Mouse (Mus musculus): Measurements from ENCODE around the gene Ocel1.

The Ocel1 gene

DNA sequence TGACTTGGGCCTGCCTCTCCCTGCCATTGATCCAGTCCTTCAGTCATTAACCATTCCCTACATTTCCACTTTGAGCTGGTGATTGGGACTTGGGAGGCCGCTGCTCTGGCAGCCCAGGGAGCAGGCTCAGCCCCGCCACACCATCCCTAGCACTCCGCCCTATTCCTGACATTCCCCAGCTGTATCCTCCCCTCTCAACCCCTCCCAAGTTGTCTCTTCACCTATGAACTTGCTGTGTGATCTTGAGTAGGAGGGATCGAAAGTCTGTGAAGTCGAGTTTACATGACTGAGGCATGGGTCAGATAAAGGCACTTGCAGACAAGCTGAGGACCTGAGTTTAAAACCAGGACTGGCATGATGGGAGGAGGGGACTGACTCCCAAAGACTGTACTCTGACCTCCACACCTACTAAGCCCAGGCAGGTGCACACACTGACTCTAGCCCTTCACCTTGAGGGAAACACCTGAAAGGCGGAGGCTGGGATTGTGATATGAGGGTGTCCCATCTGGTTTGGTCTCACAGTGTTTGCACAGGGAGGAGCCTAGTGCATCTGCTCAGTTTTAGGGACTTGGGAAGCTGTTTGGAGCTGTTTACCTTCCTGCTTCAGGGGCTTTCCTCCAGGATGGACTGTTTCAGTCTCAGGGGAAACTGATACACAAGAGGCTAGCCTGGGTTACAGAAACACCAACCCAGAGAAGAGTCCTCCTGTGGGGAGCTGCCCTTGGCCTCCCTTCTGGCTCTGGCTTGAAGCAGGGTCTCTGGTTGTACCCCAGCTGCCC, 32.2 kb downstream of the Ocel1 start:
- no peak for DNase-seq (ENCODE audit: low read depth)

DNA sequence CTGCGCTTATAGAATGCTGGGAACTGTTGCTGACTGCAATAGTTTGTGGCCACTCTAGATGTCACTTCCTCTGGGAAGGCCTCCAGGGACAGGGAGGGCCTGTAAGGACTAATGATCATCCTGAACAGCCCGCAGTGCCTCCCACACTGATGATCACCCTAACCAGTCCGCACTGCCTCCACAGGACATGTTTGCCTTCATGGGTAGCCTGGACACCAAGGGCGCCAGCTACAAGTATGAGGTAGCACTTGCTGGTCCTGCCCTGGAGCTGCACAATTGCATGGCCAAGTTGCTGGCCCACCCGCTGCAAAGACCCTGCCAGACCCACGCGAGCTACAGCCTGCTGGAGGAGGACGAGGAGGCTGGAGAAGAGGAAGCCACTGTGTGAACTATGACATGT, 32.9 kb downstream of the Ocel1 start:
- DNase-seq (ENCODE audit: low read depth) = no peak

DNA sequence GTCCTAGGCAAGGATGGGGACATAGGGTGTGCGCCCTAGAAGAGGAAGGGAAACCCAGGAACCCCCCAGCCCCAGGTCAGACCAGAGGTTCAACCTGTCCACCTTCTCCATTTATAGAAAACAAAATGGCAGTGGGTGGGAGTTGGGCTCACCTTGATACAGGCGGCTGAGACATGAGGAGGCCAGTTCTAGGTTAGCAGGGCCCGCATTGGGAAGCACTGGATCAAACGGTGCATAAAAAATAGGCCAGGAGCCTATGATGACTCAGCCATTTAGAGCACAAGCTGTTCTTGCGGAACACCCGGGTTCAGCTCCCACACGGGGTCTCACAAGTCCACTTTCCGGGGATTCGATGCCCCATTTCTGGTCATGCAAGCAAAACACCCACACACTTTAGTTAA, 33.9 kb downstream of the Ocel1 start:
- DNase-seq (ENCODE audit: low read depth) = no peak

- peak; percentile 97 for DNase-seq (ENCODE audit: low read depth)
Observed at GRCm38 (mm10) chr8:71405401-71406098, 34.5 kb downstream of the Ocel1 start, which contains the start of gene Ankle1. Ankle1 (plus strand) TSS chr8:71406010.

GRCm38 (mm10) chr8:71406099-71407015, 35.3 kb downstream of the Ocel1 start:
- DNase-seq (ENCODE audit: low read depth) = peak; percentile 76

DNA sequence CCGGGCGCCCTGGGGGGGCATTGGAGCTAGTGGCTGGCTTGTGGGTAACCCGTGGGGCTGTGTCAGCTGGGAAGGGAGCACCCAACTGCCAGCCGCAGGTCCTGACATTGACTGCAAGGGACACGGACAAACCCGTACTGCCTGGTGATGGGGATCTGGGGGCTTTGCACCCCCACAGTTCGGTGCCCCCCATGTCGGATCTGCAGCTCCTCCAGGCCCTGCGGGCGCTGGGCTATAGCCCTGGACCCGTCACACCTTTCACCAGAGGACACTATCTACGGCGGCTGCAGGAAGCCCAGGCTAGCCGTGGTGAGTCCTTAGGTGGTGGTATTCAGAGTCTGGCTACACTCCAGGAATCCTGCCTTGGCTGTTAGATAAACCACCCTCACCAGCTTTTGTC, 36.3 kb downstream of the Ocel1 start:
- DNase-seq (ENCODE audit: low read depth) = no peak

DNA sequence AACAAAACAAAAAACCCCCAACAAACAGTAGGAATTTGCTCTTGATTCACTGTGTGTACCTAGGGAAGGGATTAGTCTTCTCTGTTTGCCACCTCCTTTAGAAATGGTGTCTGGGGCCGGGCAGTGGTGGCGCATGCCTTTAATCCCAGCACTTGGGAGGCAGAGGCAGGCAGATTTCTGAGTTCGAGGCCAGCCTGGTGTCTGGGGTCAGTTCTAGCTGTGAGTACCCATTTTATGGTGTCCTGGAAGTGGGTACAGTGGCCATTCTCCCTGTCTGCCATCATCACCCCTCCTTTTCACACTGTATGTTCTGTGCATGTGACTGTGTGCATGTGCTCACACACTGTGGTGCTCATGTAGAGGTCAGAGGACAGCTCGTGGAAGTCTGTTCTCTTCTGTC, 37.1 kb downstream of the Ocel1 start:
- no peak for DNase-seq (ENCODE audit: low read depth)

- DNase-seq (ENCODE audit: low read depth) = peak; percentile 78
Observed at GRCm38 (mm10) chr8:71411535-71412273, 40.6 kb downstream of the Ocel1 start.

DNA sequence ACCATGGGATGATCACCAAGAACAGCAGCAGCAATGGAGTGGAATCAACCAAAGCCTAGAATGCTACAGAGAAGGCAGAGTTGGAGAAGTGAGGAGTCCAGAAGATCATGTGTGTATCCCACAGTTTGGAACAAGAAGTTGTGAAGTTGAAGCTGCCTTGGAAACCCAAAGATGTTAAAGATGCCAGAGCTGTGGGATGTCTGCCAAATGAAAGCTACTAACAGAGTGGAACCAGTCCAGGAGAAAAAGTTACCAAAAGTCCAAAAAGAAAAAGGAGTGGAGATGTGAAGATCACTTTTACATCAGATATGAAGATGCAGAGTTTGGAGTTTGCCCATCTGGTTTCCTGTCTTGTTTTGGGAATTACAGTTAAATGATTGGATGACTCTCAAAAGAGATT, 51.0 kb downstream of the Ocel1 start:
- DNase-seq (ENCODE audit: low read depth) = no peak
